Mouse (Mus musculus) kidney, adult 18-20 months (tissue): ENCODE results near the gene Nfkbib.

Source experiments
- DNase-seq: peaks from one replicate; pipeline ENCODE4 v3.0.0; 2021

Nfkbib gene

DNA sequence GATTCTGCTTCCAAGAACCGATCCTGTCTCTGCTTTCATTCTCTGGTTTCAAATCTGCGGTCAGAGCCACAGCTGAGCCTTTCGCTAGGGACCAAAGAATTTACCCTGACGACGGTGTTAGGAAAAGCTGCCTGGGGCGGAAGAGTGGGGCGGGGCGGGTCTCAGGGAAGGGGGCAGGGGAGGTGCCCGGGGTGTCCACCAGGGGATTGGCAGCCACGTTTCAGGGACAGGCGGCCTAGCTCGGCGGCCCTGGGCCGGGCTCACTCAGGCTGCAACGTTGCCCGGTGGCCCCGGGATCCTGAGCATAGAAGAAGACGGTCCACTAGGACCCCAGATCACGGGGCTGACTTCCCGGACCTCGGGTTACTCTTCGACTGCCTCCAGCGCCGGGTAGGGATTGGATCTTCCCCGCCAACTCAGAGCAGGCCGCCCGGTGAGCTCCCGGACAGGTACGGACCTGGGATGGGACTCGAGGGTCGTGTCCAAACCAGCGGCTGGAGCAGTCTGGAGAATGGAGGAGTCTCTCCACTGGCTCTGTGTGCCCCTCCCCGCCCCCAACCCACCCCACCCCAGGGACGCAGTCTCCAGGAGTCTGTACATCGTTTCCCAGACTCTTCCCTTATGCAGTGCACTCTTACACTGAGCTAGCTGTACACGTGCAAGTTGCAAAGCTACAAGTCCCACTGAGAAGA is 50.6 kb downstream of the Nfkbib start, which contains the start of gene Fbxo17:
TSS of gene Fbxo17 (plus strand) at position 215 of the 692 bp plus-strand sequence.
- peak; percentile 48 for DNase-seq

DNA sequence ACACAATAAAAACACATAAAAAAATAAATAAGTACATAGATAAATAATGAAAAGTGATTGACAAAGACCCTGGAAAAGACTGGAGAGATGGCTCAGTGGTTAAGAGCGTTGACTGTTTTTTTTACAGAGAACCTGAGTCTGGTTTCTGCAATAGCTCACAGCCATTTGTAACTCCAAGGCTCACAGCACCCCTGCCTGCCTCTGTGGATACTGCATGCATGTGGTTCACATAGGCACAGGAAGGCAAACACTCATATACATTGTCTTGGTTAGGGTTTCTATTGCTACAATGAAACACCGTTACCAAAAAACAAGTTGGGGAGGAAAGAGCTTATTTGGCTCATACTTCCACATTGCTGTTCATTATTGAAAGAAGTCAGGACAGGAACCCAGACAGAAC is 51.7 kb downstream of the Nfkbib start:
- DNase-seq = no peak

DNA sequence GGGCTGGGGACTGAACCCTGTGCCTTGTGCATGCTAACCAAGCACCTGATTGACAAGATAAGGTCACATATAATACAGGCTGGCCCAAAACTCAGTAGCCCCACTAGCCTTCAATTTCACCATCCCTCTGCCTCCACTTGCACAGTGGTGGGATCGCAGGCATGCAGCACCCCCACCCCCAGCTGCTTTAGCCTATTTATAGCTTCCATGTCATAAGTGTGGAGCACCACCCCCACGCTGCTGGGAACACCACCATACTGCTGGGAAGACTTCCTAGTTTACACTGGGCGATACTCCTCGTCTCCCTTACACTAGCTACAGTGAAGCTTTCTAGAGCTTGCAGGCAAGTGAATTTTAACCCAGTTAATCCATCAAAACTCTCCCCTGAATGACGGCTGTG is 52.6 kb downstream of the Nfkbib start:
- no peak for DNase-seq

GRCm38 (mm10) chr7:28710962-28711361 is 56.4 kb downstream of the Nfkbib start:
- no peak for DNase-seq

GRCm38 (mm10) chr7:28709454-28709853 is 57.9 kb downstream of the Nfkbib start:
- DNase-seq = no peak
